Mouse (Mus musculus) stomach, embryonic 14.5 days (tissue): ENCODE measurements around the gene Med31. TPM values are rescaled to one million over a fixed set of nuclear protein-coding genes. Genes with fewer than 3 reads are reported as not detected.

Experiments
- ATAC-seq: fragments of 200-750 bp; cut with Nextera tagmentation; 2 replicates; pipeline ENCODE4 v1.8.0; 2017; ENCODE audit warnings: low read depth, moderate TSS enrichment; ENCODE audit not compliant: insufficient number of reproducible peaks, insufficient read depth, low FRiP score
- H3K27ac ChIP-seq: fragments of 300-500 bp; sonication (generic); 2 replicates; pipeline ENCODE4 v1.5.1; 2014; ENCODE audit warnings: mild to moderate bottlenecking, low read length, moderate library complexity, mixed read lengths
- H3K27me3 ChIP-seq: fragments of 300-500 bp; sonication (generic); 2 replicates; pipeline ENCODE4 v1.6.1; 2014; ENCODE audit warnings: low read length, control low read depth, mixed read lengths; ENCODE audit not compliant: control insufficient read depth, insufficient read depth
- H3K36me3 ChIP-seq: fragments of 300-500 bp; sonication (generic); 2 replicates; pipeline ENCODE4 v1.6.1; 2014; ENCODE audit warnings: mild to moderate bottlenecking, control low read depth, low read length, moderate library complexity, mixed read lengths; ENCODE audit not compliant: control insufficient read depth, insufficient read depth
- H3K4me1 ChIP-seq: fragments of 300-500 bp; sonication (generic); 2 replicates; pipeline ENCODE4 v1.6.1; 2014; ENCODE audit warnings: low read length, control low read depth, mixed read lengths; ENCODE audit not compliant: control insufficient read depth, insufficient read depth
- H3K4me2 ChIP-seq: fragments of 300-500 bp; sonication (generic); replicated peaks from 2 replicates; pipeline ENCODE4 v1.6.1; 2014; ENCODE audit warnings: low read depth, low read length, control low read depth
- H3K4me3 ChIP-seq: fragments of 300-500 bp; sonication (generic); 2 replicates; pipeline ENCODE4 v1.5.1; 2014; ENCODE audit warnings: low read depth, low read length, control low read depth
- H3K9ac ChIP-seq: fragments of 300-500 bp; sonication (generic); replicated peaks from 2 replicates; pipeline ENCODE4 v1.6.1; 2014; ENCODE audit warnings: low read depth, mild to moderate bottlenecking, control low read depth, low read length, moderate library complexity, mixed read lengths
- H3K9me3 ChIP-seq: fragments of 300-500 bp; sonication (generic); 2 replicates; pipeline ENCODE4 v1.6.1; 2016; ENCODE audit warnings: low read depth, low read length, control low read depth; ENCODE audit not compliant: control insufficient read depth
- WGBS: fragments of 180-500 bp; shearing (Covaris S2); extraction: QIAGEN DNeasy Blood & Tissue Kit; methylation state at CpG from one replicate; pipeline ENCODE4 v1.1.7; 2014; 5-methylcytosine and 5-hydroxymethylcytosine counted together
- polyA plus RNA-seq: library from polyadenylated mRNA; unstranded; fragments of >200 nt; fragmentation: Nextera tagmentation; extraction: Ambion mirVana; gene quantifications from 2 replicates; pipeline ENCODE4 v1.2.1, GENCODE M21; 2014

Med31 gene
- polyA plus RNA-seq, 1 experiment from 2014 or later, result 42.7 TPM

GRCm38 (mm10) chr11:72228513-72228912, 13.1 kb upstream of the Med31 start:
- WGBS, result 91% methylated on average over 4 of the region's 4 CpGs
- H3K9ac ChIP-seq, result no peak overlapping the region
- H3K4me2 ChIP-seq, result no peak overlapping the region
- no peaks in the 10 kb centered on the region for H3K36me3 ChIP-seq
- H3K4me1 ChIP-seq, result no peaks in the 10 kb centered on the region
- H3K9me3 ChIP-seq, result no peaks in the 10 kb centered on the region
- no peak overlapping the region for H3K4me3 ChIP-seq
- no peaks in the 10 kb centered on the region for H3K27me3 ChIP-seq
- ATAC-seq, result no peak
- H3K27ac ChIP-seq, result no peak overlapping the region

DNA sequence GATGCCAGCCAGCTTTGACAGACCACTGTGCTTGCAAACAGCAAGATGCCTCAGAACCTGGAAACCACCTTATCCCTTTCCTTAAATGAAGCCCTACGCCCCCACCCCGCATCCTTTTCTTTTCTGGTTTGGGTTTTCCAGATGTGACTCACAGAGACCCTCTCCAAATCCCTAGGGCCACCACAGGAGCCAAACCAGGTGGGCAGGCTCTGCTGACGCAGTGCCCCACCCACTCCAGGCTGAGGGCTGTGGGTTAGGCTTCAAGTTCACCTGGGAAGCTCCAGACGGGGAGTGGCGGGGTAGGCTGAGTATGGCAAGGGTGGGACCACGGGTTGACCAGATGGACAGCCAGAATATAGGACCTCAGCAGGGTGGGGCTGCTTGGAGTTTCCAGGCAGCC, 11.5 kb upstream of the Med31 start:
- Histone ChIP-seq H3K4me2 (no peak overlapping the region), H3K27me3 (no peaks in the 10 kb centered on the region), H3K9me3 (no peaks in the 10 kb centered on the region), H3K36me3 (no peaks in the 10 kb centered on the region), H3K27ac (no peak overlapping the region), H3K4me1 (no peaks in the 10 kb centered on the region), H3K4me3 (no peak overlapping the region), H3K9ac (no peak overlapping the region)
- 81% methylated on average over 6 of the region's 6 CpGs for WGBS
- ATAC-seq, result no peak

DNA sequence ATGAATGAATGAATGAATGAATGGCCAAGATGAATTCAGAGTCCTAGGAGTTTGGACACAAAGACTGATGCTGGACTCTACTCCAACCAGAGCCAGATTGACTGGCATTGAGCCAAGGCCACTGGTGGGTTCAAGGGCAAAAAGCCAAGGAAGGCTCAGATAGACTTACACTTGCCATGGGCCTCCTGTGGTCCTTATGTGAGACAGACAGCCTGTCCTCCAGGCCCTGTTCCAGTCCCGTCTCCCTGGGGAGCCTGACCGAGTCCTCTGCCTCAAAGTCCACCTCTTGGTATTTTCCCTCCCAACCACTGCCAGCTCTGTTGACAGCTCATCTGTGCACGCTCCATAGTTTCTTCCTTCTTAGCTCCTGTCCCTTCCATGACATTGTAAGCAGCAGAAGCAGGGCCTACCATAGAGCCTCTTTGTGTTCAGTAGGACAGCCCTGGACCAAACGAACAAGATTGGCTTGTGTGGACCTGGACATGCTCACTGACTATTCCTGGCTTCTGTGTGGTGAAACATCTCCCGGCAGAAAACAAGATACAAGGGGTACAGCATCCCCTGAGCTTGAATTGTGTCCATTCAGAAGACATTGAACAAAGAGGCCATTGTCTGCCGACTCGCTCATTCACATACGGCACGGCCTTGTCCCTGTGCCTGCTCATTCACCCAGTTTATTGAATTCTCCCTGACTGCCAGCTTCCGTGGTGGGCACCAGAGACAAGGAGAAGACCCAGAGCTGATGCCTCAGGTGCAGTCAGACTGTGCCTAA, 10.8 kb upstream of the Med31 start:
- H3K4me1 ChIP-seq, result no peaks in the 10 kb centered on the region
- no peaks in the 10 kb centered on the region for H3K36me3 ChIP-seq
- H3K9me3 ChIP-seq, result no peaks in the 10 kb centered on the region
- H3K27ac ChIP-seq, result no peak overlapping the region
- no peak overlapping the region for H3K4me3 ChIP-seq
- H3K27me3 ChIP-seq, result no peaks in the 10 kb centered on the region
- ATAC-seq, result 0 out of 2 replicates have a peak, but pooled peaks have one; percentile 10
- no peak overlapping the region for H3K4me2 ChIP-seq
- WGBS, result 83% methylated on average over 10 of the region's 10 CpGs
- H3K9ac ChIP-seq, result no peak overlapping the region

DNA sequence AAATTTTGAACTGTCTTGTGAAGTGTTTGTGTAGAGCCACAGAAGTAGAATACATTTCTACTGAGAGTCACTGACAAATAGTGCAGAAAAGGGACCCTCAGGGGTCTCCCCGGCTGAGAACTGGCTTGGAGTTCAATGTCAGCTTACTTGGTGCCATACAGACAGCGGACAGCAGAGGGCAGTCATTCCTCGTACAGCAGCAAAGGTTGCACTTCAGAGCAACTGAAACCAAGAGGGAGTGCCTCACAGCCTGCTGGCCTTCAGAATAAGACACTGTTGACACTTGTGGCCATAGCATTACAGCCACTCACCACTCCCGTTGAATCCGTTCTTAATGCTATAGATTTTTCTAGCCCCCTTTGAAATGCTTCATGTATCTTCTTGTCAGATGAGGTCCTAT, 9.5 kb upstream of the Med31 start:
- no peaks in the 10 kb centered on the region for H3K9me3 ChIP-seq
- no peak overlapping the region for H3K4me2 ChIP-seq
- H3K9ac ChIP-seq, result no peak overlapping the region
- no peak overlapping the region for H3K4me3 ChIP-seq
- no peaks in the 10 kb centered on the region for H3K27me3 ChIP-seq
- no peak overlapping the region for H3K27ac ChIP-seq
- no peaks in the 10 kb centered on the region for H3K4me1 ChIP-seq
- 14% methylated on average over 5 of the region's 5 CpGs for WGBS
- no peaks in the 10 kb centered on the region for H3K36me3 ChIP-seq
- no peak for ATAC-seq

- Histone ChIP-seq H3K9ac (no peak overlapping the region), H3K4me2 (no peak overlapping the region), H3K9me3 (no peaks in the 10 kb centered on the region), H3K27ac (no peak overlapping the region), H3K27me3 (no peaks in the 10 kb centered on the region), H3K4me1 (no peaks in the 10 kb centered on the region), H3K4me3 (no peak overlapping the region), H3K36me3 (no peaks in the 10 kb centered on the region)
- whole genome bisulfite sequencing, result 73% methylated on average over 4 of the region's 4 CpGs
- no peak for ATAC-seq
These were observed 8.0 kb upstream of the Med31 start for GRCm38 (mm10) chr11:72223414-72223813.

DNA sequence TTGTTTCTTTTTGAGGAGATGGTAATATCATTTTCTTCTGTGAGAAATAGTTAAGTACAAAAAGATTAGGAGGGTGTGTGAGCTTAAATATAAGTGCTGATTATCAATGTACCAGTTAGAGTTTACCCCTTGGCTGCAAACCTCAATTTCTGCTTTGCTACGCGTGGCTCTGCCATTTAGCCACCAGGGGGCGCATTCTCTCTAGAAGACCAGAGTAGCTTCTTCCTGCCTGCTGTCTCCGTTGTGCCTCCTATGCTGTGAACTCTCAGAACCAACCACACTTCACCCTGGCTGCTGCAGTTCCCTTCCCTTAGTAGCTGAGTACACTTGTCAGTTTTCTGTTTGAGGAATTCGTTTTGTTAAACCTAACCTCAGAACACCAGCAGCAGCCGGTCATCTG, 5.9 kb upstream of the Med31 start:
- Histone ChIP-seq H3K4me3 (no peak overlapping the region), H3K27me3 (no peaks in the 10 kb centered on the region), H3K36me3 (no peaks in the 10 kb centered on the region), H3K4me2 (no peak overlapping the region), H3K27ac (no peak overlapping the region), H3K9me3 (no peaks in the 10 kb centered on the region), H3K4me1 (0 out of 2 replicates have a peak, but pooled peaks cover 3% of the 10 kb centered on the region), H3K9ac (no peak overlapping the region)
- ATAC-seq, result 0 out of 2 replicates have a peak, but pooled peaks have one; percentile 6
- WGBS, result 16% methylated on average over 6 of the region's 6 CpGs

DNA sequence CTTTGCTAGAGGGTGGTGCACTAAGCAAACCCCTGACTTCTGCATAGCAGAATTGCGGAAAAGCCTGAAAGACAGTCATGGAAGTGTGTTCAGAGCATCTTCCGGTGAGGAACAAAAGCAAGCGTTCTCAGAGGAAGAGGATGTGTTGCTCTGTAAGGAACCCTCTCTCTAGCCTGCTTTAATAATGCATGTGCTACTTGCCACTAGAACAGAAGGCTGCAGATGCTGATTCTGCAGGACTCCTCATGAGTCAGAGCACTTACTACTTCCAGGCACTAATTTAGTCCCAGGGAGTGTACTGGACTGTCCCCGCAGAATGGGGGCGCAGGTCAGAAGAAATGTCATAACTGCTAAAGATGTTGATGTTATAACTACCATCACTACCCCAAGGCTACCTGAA, 1.7 kb upstream of the Med31 start:
- no peaks in the 10 kb centered on the region for H3K9me3 ChIP-seq
- WGBS, result 78% methylated on average over 5 of the region's 5 CpGs
- 0 out of 2 replicates have a peak, but pooled peaks cover 3% of the 10 kb centered on the region for H3K36me3 ChIP-seq
- no peak overlapping the region for H3K27ac ChIP-seq
- H3K27me3 ChIP-seq, result no peaks in the 10 kb centered on the region
- ATAC-seq, result no peak
- 0 out of 2 replicates have a peak, but pooled peaks cover 3% of the 10 kb centered on the region for H3K4me1 ChIP-seq
- H3K4me2 ChIP-seq, result no peak overlapping the region
- H3K4me3 ChIP-seq, result no peak overlapping the region
- H3K9ac ChIP-seq, result no peak overlapping the region

GRCm38 (mm10) chr11:72214591-72215409, 592 bp downstream of the Med31 start:
- H3K4me1 ChIP-seq, result 0 out of 2 replicates have a peak, but pooled peaks cover 3% of the 10 kb centered on the region
- H3K27me3 ChIP-seq, result no peaks in the 10 kb centered on the region
- ATAC-seq, result peak; percentile 97
- H3K4me3 ChIP-seq, result peak overlapping the region; percentile 89
- peak overlapping the region; percentile 99 for H3K4me2 ChIP-seq
- H3K9ac ChIP-seq, result peak overlapping the region; percentile 58
- WGBS, result under 1% methylated on average over 51 of the region's 51 CpGs
- H3K36me3 ChIP-seq, result peaks cover 25% of the 10 kb centered on the region
- peak overlapping the region; percentile 52; the same call in 1 of the 2 replicates for H3K27ac ChIP-seq
- no peaks in the 10 kb centered on the region for H3K9me3 ChIP-seq
